ENCODE assay signal across 16 mouse cellular contexts in genomic region chr14:4650324-4650723, GRCm38 (mm10). TPM values are rescaled to one million over a fixed set of nuclear protein-coding genes. Genes with fewer than 3 reads are reported as not detected.
DNase-seq lines count a peak whose midpoint lies in the region; ATAC-seq and TF ChIP-seq lines count a peak whose summit lies in the region.
"Not testable (repeated sequence)": the region's sequence is repeated elsewhere in the genome, so short reads cannot be mapped to it uniquely, and the experiment has no call there.
"Had no signal": no experiment of that assay in that cellular context is flagged by ENCODE, and none has a peak within 500 bp of the region (broad histone marks: within the 10 kb centered on the region; RNA-seq: fewer than 3 reads in every experiment).

No protein-coding gene starts in this region.

- peak; percentile 16 for TF ChIP-seq CTCF in ES-Bruce4 (IDR thresholded peaks at IDR 0.05; ENCODE audit: low read depth, low read length)
- TF ChIP-seq CTCF in intestine, postnatal 0 days (IDR thresholded peaks at IDR 0.05; ENCODE audit: low read depth): peak; percentile 56
- peak; percentile 9; the same call in 1 of the 2 replicates for TF ChIP-seq CTCF in liver, adult 2 months (IDR thresholded peaks at IDR 0.05; ENCODE audit: low read depth, low read length)

- not testable (repeated sequence) for ATAC-seq in intestine, postnatal 0 days; neural tube, embryonic 15.5 days (ENCODE audit: low FRiP score)

- not testable (repeated sequence) for H3K27ac ChIP-seq in ES-Bruce4 (ENCODE audit: insufficient read depth, low read length); intestine, postnatal 0 days (ENCODE audit: low read depth, low read length); liver, adult 2 months (replicated peaks; ENCODE audit: insufficient read depth, low read depth, low read length); neural tube, embryonic 15.5 days (replicated peaks)

- not testable (repeated sequence) for TF ChIP-seq EP300 in ES-Bruce4 (IDR thresholded peaks at IDR 0.05; ENCODE audit: insufficient read depth, low read depth, low read length)

- not testable (repeated sequence) for H3K4me2 ChIP-seq in intestine, postnatal 0 days (replicated peaks; ENCODE audit: low read depth)
- peak overlapping the region; percentile 64 for H3K4me2 ChIP-seq in neural tube, embryonic 15.5 days

- not testable (repeated sequence) for H3K4me3 ChIP-seq in ES-Bruce4 (ENCODE audit: low read depth, low read length); intestine, postnatal 0 days (ENCODE audit: low read depth, low read length); liver, adult 2 months (ENCODE audit: insufficient read depth, low read depth, low read length); neural tube, embryonic 15.5 days (replicated peaks)

- not testable (repeated sequence) for H3K36me3 ChIP-seq in ES-Bruce4 (ENCODE audit: control insufficient read depth, insufficient read depth, low read length, poor library complexity, severe bottlenecking); intestine, postnatal 0 days (ENCODE audit: control insufficient read depth, insufficient read depth); liver, adult 2 months (ENCODE audit: control insufficient read depth, insufficient read depth, low read length); neural tube, embryonic 15.5 days

- TF ChIP-seq POLR2A in ES-Bruce4 (IDR thresholded peaks at IDR 0.05; ENCODE audit: insufficient read depth, low read length); liver, adult 2 months (IDR thresholded peaks at IDR 0.05; ENCODE audit: extremely low read depth, insufficient read depth, low read length): not testable (repeated sequence)

- not testable (repeated sequence) for H3K9ac ChIP-seq in ES-Bruce4 (ENCODE audit: low read depth, poor library complexity, severe bottlenecking); intestine, postnatal 0 days (ENCODE audit: low read depth, low read length); liver, adult 2 months (ENCODE audit: low read depth, low read length); neural tube, embryonic 15.5 days (replicated peaks)

- H3K4me1 ChIP-seq in ES-Bruce4 (ENCODE audit: control insufficient read depth, insufficient read depth, low read length); intestine, postnatal 0 days (replicated peaks; ENCODE audit: control insufficient read depth, insufficient read depth, low read length); liver, adult 2 months (ENCODE audit: control insufficient read depth, insufficient read depth, low read length); neural tube, embryonic 15.5 days: not testable (repeated sequence)

- H3K27me3 ChIP-seq in ES-Bruce4 (ENCODE audit: control insufficient read depth, insufficient read depth, low read length, poor library complexity, severe bottlenecking); intestine, postnatal 0 days (replicated peaks; ENCODE audit: control insufficient read depth, insufficient read depth, low read length); liver, adult 2 months (ENCODE audit: control insufficient read depth, insufficient read depth, low read length); neural tube, embryonic 15.5 days (replicated peaks): not testable (repeated sequence)

- DNase-seq in cerebellum, postnatal 36 days: peak; percentile 19 to 21
- DNase-seq in heart, adult 18-20 months: peak; percentile 3
- DNase-seq in layer of hippocampus, adult 9-11 months: peak; percentile 18
- not testable (repeated sequence) for DNase-seq in liver, adult 2 months (ENCODE audit: extremely low read depth, low read depth, low spot score)
- peak; percentile 8 for DNase-seq in thymus, postnatal 4 days

- WGBS in intestine, postnatal 0 days: 2% methylated on average over 3 of the region's 9 CpGs
- 5% methylated on average over 5 of the region's 9 CpGs for WGBS in liver, adult 2 months
- WGBS in neural tube, embryonic 15.5 days: 0% methylated on average over 4 of the region's 9 CpGs

- not testable (repeated sequence) for H3K79me2 ChIP-seq in liver, adult 2 months (ENCODE audit: control insufficient read depth, insufficient read depth, low read length)

- H3K9me3 ChIP-seq in ES-Bruce4 (replicated peaks; ENCODE audit: control insufficient read depth, insufficient read depth, low read length, poor library complexity, severe bottlenecking); intestine, postnatal 0 days (ENCODE audit: control insufficient read depth); neural tube, embryonic 15.5 days (replicated peaks): not testable (repeated sequence)

RNA-seq across cellular contexts. Expression of gene Gm3239, which starts 13.7 kb away (rescaled TPM):
- not detected in 2 replicates for polyA plus RNA-seq in ES-Bruce4 (2011; ENCODE audit: insufficient read depth, insufficient read length, low read depth, missing spikeins)
- total RNA-seq in heart, adult 18-20 months (2021): not detected
- 0.09 TPM in 1 of 2 replicates, not detected in the other for polyA plus RNA-seq in intestine, postnatal 0 days (2015; fragmentation: Nextera tagmentation; extraction: Ambion mirVana)
- not detected in 2 replicates for total RNA-seq in liver, adult 2 months (2014; rRNA removed)
- polyA plus RNA-seq in liver, adult 2 months (2012; rRNA removed): not detected in 2 replicates
- polyA plus RNA-seq in neural tube, embryonic 15.5 days (2015; fragmentation: Nextera tagmentation; extraction: Ambion mirVana): 0.97 and 1.7 TPM in 2 replicates
- total RNA-seq: adrenal gland, postnatal 36 days; gastrocnemius, postnatal 4 days; hematopoietic stem cell, adult 5-6 weeks had no signal
- polyA plus RNA-seq: embryonic facial prominence, embryonic 14.5 days; forebrain, embryonic 13.5 days; limb, embryonic 11.5 days; lung, embryonic 15.5 days had no signal

RNA-seq across cellular contexts. Expression of gene Gm8159, which starts 18.2 kb away (rescaled TPM):
- polyA plus RNA-seq in ES-Bruce4 (2011; ENCODE audit: insufficient read depth, insufficient read length, low read depth, missing spikeins): not detected in 2 replicates
- not detected for total RNA-seq in heart, adult 18-20 months (2021)
- polyA plus RNA-seq in intestine, postnatal 0 days (2015; fragmentation: Nextera tagmentation; extraction: Ambion mirVana): not detected in 2 replicates
- total RNA-seq in liver, adult 2 months (2014; rRNA removed): not detected in 2 replicates
- polyA plus RNA-seq in liver, adult 2 months (2012; rRNA removed): not detected in 2 replicates
- polyA plus RNA-seq in neural tube, embryonic 15.5 days (2015; fragmentation: Nextera tagmentation; extraction: Ambion mirVana): 0.27 TPM in 1 of 2 replicates, not detected in the other
- total RNA-seq: gastrocnemius, postnatal 4 days; hematopoietic stem cell, adult 5-6 weeks had no signal
- polyA plus RNA-seq: embryonic facial prominence, embryonic 14.5 days; forebrain, embryonic 13.5 days; limb, embryonic 11.5 days; lung, embryonic 15.5 days; midbrain, embryonic 10.5 days had no signal

RNA-seq across cellular contexts. Expression of gene Gm7876, which starts 58.7 kb away (rescaled TPM):
- not detected in 2 replicates for polyA plus RNA-seq in ES-Bruce4 (2011; ENCODE audit: insufficient read depth, insufficient read length, low read depth, missing spikeins)
- total RNA-seq in heart, adult 18-20 months (2021): not detected
- not detected in 2 replicates for polyA plus RNA-seq in intestine, postnatal 0 days (2015; fragmentation: Nextera tagmentation; extraction: Ambion mirVana)
- not detected in 2 replicates for total RNA-seq in liver, adult 2 months (2014; rRNA removed)
- not detected in 2 replicates for polyA plus RNA-seq in liver, adult 2 months (2012; rRNA removed)
- polyA plus RNA-seq in neural tube, embryonic 15.5 days (2015; fragmentation: Nextera tagmentation; extraction: Ambion mirVana): not detected in 2 replicates
- total RNA-seq: adrenal gland, postnatal 36 days; gastrocnemius, postnatal 4 days; hematopoietic stem cell, adult 5-6 weeks had no signal
- polyA plus RNA-seq: embryonic facial prominence, embryonic 14.5 days; forebrain, embryonic 13.5 days; limb, embryonic 11.5 days; lung, embryonic 15.5 days; midbrain, embryonic 10.5 days had no signal
